Mouse (Mus musculus) MEL (cell line): ENCODE results near the gene Kcnh7. TPM values are rescaled to one million over a fixed set of nuclear protein-coding genes. Genes with fewer than 3 reads are reported as not detected.

Experiments
- DNase-seq: peaks from one replicate; pipeline ENCODE4 v3.0.0; 2011; ENCODE audit warnings: low read depth, low spot score
- H3K27ac ChIP-seq: 2 replicates; pipeline ENCODE4 v1.5.1; 2012; ENCODE audit warnings: low read depth, mild to moderate bottlenecking, control low read depth, low read length, moderate library complexity; ENCODE audit not compliant: control insufficient read depth
- H3K27me3 ChIP-seq, 2 experiments: fragments of 150-350 bp in 1 of 2; sonication (generic) in 1 of 2; 2 replicates each; pipeline ENCODE4 v1.6.1; 2012; ENCODE audit warnings: low read length in 2 of 2, mild to moderate bottlenecking in 2 of 2, improper control_type of control experiment in 1 of 2, moderate library complexity in 1 of 2; ENCODE audit not compliant: insufficient read depth in 2 of 2, control insufficient read depth in 1 of 2
- H3K36me3 ChIP-seq, 2 experiments: 2 replicates each; pipeline ENCODE4 v1.6.1; 2012 to 2014; ENCODE audit warnings: low read length in 2 of 2, improper control_type of control experiment in 1 of 2, inconsistent platforms in 1 of 2, mild to moderate bottlenecking in 1 of 2; ENCODE audit not compliant: insufficient read depth in 2 of 2, control insufficient read depth in 1 of 2
- H3K4me1 ChIP-seq, 2 experiments: fragments of 150-350 bp in 1 of 2; sonication (generic) in 1 of 2; 2 replicates each; pipeline ENCODE4 v1.6.1; 2012; ENCODE audit warnings: low read length in 2 of 2, improper control_type of control experiment in 1 of 2, mild to moderate bottlenecking in 1 of 2; ENCODE audit not compliant: insufficient read depth in 2 of 2, control insufficient read depth in 1 of 2
- H3K4me3 ChIP-seq, 2 experiments: fragments of 150-350 bp in 1 of 2; sonication (generic) in 1 of 2; 2 replicates each; pipeline ENCODE4 v1.5.1; 2012; ENCODE audit warnings: low read depth in 2 of 2, low read length in 2 of 2, mild to moderate bottlenecking in 2 of 2, moderate library complexity in 2 of 2, control low read depth in 1 of 2, improper control_type of control experiment in 1 of 2; ENCODE audit not compliant: control insufficient read depth in 1 of 2, insufficient read depth in 1 of 2
- H3K79me2 ChIP-seq: 2 replicates; pipeline ENCODE4 v1.6.1; 2012; ENCODE audit warnings: mild to moderate bottlenecking, low read length, moderate library complexity; ENCODE audit not compliant: control insufficient read depth, poor library complexity, insufficient read depth
- H3K9ac ChIP-seq: 2 replicates; pipeline ENCODE4 v1.6.1; 2012; ENCODE audit warnings: low read depth, mild to moderate bottlenecking, control low read depth, low read length, moderate library complexity; ENCODE audit not compliant: control insufficient read depth, poor library complexity, severe bottlenecking
- H3K9me3 ChIP-seq: fragments of 150-350 bp; sonication (generic); replicated peaks from 2 replicates; pipeline ENCODE4 v1.6.1; 2012; ENCODE audit warnings: mild to moderate bottlenecking, low read length, improper control_type of control experiment, moderate library complexity; ENCODE audit not compliant: insufficient read depth
- CHD2 ChIP-seq: IDR thresholded peaks from 2 replicates; pipeline ENCODE4 v1.6.1; 2011; ENCODE audit warnings: low read length, improper control_type of control experiment
- CTCF ChIP-seq, 3 experiments: IDR thresholded peaks in 2 of 3; conservative IDR thresholded peaks in 1 of 3; 2 replicates each; pipeline ENCODE4 v1.5.1; 2011 to 2012; ENCODE audit warnings: low read length in 3 of 3, low read depth in 2 of 3, mild to moderate bottlenecking in 2 of 3, improper control_type of control experiment in 1 of 3, inconsistent platforms in 1 of 3, mixed read lengths in 1 of 3, moderate library complexity in 1 of 3; ENCODE audit not compliant: control insufficient read depth in 1 of 3, insufficient read depth in 1 of 3, poor library complexity in 1 of 3, severe bottlenecking in 1 of 3
- E2F4 ChIP-seq: IDR thresholded peaks from 2 replicates; pipeline ENCODE4 v1.6.1; 2011; ENCODE audit warnings: low read depth, low read length, improper control_type of control experiment, borderline replicate concordance
- ELF1 ChIP-seq: IDR thresholded peaks from 2 replicates; pipeline ENCODE4 v1.6.1; 2014; ENCODE audit warnings: low read depth, mild to moderate bottlenecking, inconsistent platforms, low read length, improper control_type of control experiment, moderate library complexity
- EP300 ChIP-seq, 2 experiments: IDR thresholded peaks; 2 replicates each; pipeline ENCODE4 v1.6.1; 2011; ENCODE audit warnings: improper control_type of control experiment in 2 of 2, low read length in 2 of 2, low read depth in 1 of 2, mild to moderate bottlenecking in 1 of 2
- GABPA ChIP-seq: IDR thresholded peaks from 2 replicates; pipeline ENCODE4 v1.6.1; 2012; ENCODE audit warnings: low read depth, mild to moderate bottlenecking, inconsistent platforms, low read length, improper control_type of control experiment, moderate library complexity
- GATA1 ChIP-seq: IDR thresholded peaks from 2 replicates; pipeline ENCODE4 v1.6.1; 2011; ENCODE audit warnings: low read depth, low read length, improper control_type of control experiment
- HCFC1 ChIP-seq: IDR thresholded peaks from 2 replicates; pipeline ENCODE4 v1.6.1; 2012; ENCODE audit warnings: low read depth, mild to moderate bottlenecking, inconsistent platforms, low read length, improper control_type of control experiment, moderate library complexity
- KAT2A ChIP-seq: conservative IDR thresholded peaks from 2 replicates; pipeline ENCODE4 v1.6.1; 2012; ENCODE audit warnings: low read depth, low read length, improper control_type of control experiment, inconsistent platforms
- MAFK ChIP-seq: IDR thresholded peaks from 2 replicates; pipeline ENCODE4 v1.6.1; 2011; ENCODE audit warnings: low read depth, mild to moderate bottlenecking, low read length, improper control_type of control experiment, borderline replicate concordance
- MXI1 ChIP-seq: IDR thresholded peaks from 2 replicates; pipeline ENCODE4 v1.6.1; 2011; ENCODE audit warnings: mild to moderate bottlenecking, low read depth, low read length, improper control_type of control experiment
- MYB ChIP-seq: IDR thresholded peaks from 2 replicates; pipeline ENCODE4 v1.6.1; 2011; ENCODE audit warnings: mild to moderate bottlenecking, low read depth, low read length, improper control_type of control experiment
- MYC ChIP-seq: IDR thresholded peaks from 2 replicates; pipeline ENCODE4 v1.6.1; 2011; ENCODE audit warnings: low read depth, mild to moderate bottlenecking, low read length, improper control_type of control experiment, moderate library complexity
- NRF1 ChIP-seq: IDR thresholded peaks from 2 replicates; pipeline ENCODE4 v1.6.1; 2014; ENCODE audit warnings: low read depth, mild to moderate bottlenecking, inconsistent platforms, low read length, improper control_type of control experiment, moderate library complexity; ENCODE audit not compliant: poor library complexity, insufficient read depth, severe bottlenecking
- RAD21 ChIP-seq: IDR thresholded peaks from 2 replicates; pipeline ENCODE4 v1.6.1; 2011; ENCODE audit warnings: mild to moderate bottlenecking, low read depth, low read length, improper control_type of control experiment
- SMC3 ChIP-seq: IDR thresholded peaks from 2 replicates; pipeline ENCODE4 v1.6.1; 2011; ENCODE audit warnings: low read depth, low read length, improper control_type of control experiment
- TCF12 ChIP-seq: IDR thresholded peaks from 2 replicates; pipeline ENCODE4 v1.6.1; 2014; ENCODE audit warnings: low read depth, mild to moderate bottlenecking, inconsistent platforms, low read length, improper control_type of control experiment, moderate library complexity
- UBTF ChIP-seq: IDR thresholded peaks from 2 replicates; pipeline ENCODE4 v1.6.1; 2012; ENCODE audit warnings: low read depth, mild to moderate bottlenecking, inconsistent platforms, low read length, improper control_type of control experiment, moderate library complexity, borderline replicate concordance; ENCODE audit not compliant: insufficient read depth
- USF1 ChIP-seq: IDR thresholded peaks from 2 replicates; pipeline ENCODE4 v1.6.1; 2014; ENCODE audit warnings: low read depth, mild to moderate bottlenecking, inconsistent platforms, low read length, improper control_type of control experiment, moderate library complexity
- USF2 ChIP-seq, 2 experiments: IDR thresholded peaks; 2 replicates each; pipeline ENCODE4 v1.6.1; 2011 to 2012; ENCODE audit warnings: improper control_type of control experiment in 2 of 2, low read length in 2 of 2, borderline replicate concordance in 1 of 2, inconsistent platforms in 1 of 2, low read depth in 1 of 2, mild to moderate bottlenecking in 1 of 2; ENCODE audit not compliant: insufficient read depth in 1 of 2
- ZC3H11A ChIP-seq: IDR thresholded peaks from 2 replicates; pipeline ENCODE4 v1.6.1; 2012; ENCODE audit warnings: low read depth, mild to moderate bottlenecking, inconsistent platforms, low read length, improper control_type of control experiment
- ZKSCAN1 ChIP-seq: IDR thresholded peaks from 2 replicates; pipeline ENCODE4 v1.6.1; 2012; ENCODE audit warnings: low read depth, mild to moderate bottlenecking, inconsistent platforms, low read length, improper control_type of control experiment, moderate library complexity
- ZMIZ1 ChIP-seq: IDR thresholded peaks from 2 replicates; pipeline ENCODE4 v1.6.1; 2012; ENCODE audit warnings: low read depth, mild to moderate bottlenecking, inconsistent platforms, low read length, improper control_type of control experiment, moderate library complexity
- polyA plus RNA-seq, 2 experiments: library from polyadenylated mRNA; stranded (reverse) in 1 of 2; unstranded in 1 of 2; fragments of >175 nt in 1 of 2; fragments of >200 nt in 1 of 2; gene quantifications; 2 replicates each; pipeline versions ENCODE4 v1.2.1 to v1.2.4; 2012; ENCODE audit warnings: low replicate concordance in 2 of 2, low read depth in 1 of 2; ENCODE audit not compliant: insufficient read length in 2 of 2, insufficient read depth in 1 of 2, missing spikeins in 1 of 2
- total RNA-seq: library from RNA; depleted of rRNA; stranded (reverse); fragments of 300-350 nt; gene quantifications from 2 replicates; pipeline ENCODE4 v1.2.3, GENCODE M21; 2012

The Kcnh7 gene
- total and polyA plus RNA-seq, 3 experiments = under 0.01 to 0.13 TPM; not detected in 1

DNA sequence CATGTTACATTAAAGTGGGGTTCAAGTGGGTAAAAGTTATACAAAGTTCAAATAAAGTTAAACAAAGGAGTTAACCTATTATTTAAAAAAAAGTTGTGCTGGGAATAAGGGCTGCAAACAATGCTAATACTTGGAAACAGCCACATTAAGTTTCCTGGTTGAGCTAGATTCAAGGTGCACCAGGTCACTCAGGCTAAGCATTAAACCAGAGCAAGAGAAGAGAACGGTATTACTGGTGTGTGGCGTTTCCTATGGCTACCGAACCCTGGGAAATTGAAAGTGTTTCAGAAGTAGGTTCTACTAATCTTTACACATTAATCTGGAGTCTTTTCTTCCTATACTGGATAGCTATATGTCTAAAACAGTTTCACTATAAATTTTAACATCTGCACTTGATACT lies 368.1 kb downstream of the Kcnh7 start:
- no peak overlapping the region for H3K27ac ChIP-seq
- DNase-seq = no peak
- H3K79me2 ChIP-seq = no peaks in the 10 kb centered on the region
- TF ChIP-seq TCF12 = no peak
- no peak for TF ChIP-seq GABPA
- no peak for TF ChIP-seq ZC3H11A
- TF ChIP-seq MYC = no peak
- TF ChIP-seq EP300 (IDR thresholded peaks at IDR 0.05; ENCODE audit: low read depth in 1 of 2, low read length in 2 of 2) = no peak
- no peak for TF ChIP-seq NRF1
- no peak for TF ChIP-seq RAD21
- no peak for TF ChIP-seq ELF1
- TF ChIP-seq E2F4 = no peak
- TF ChIP-seq UBTF = no peak
- TF ChIP-seq USF2 (IDR thresholded peaks at IDR 0.05; ENCODE audit: borderline replicate concordance in 1 of 2, insufficient read depth in 1 of 2, low read depth in 1 of 2, low read length in 2 of 2) = no peak
- no peak for TF ChIP-seq MYB
- no peak for TF ChIP-seq HCFC1
- no peak for TF ChIP-seq ZMIZ1
- no peak for TF ChIP-seq KAT2A
- TF ChIP-seq CTCF (IDR thresholded peaks at IDR 0.05 in 2 of 3, conservative IDR thresholded peaks at IDR 0.05 in 1 of 3; ENCODE audit: control insufficient read depth in 1 of 3, insufficient read depth in 1 of 3, low read depth in 2 of 3, low read length in 3 of 3, poor library complexity in 1 of 3, severe bottlenecking in 1 of 3) = no peak
- TF ChIP-seq MAFK = no peak
- TF ChIP-seq SMC3 = no peak
- no peak for TF ChIP-seq GATA1
- no peaks in the 10 kb centered on the region for H3K36me3 ChIP-seq
- no peak overlapping the region for H3K4me3 ChIP-seq
- H3K4me1 ChIP-seq = no peaks in the 10 kb centered on the region
- no peak overlapping the region for H3K9ac ChIP-seq
- H3K27me3 ChIP-seq = no peaks in the 10 kb centered on the region; a peak in 1 of 4 replicates
- H3K9me3 ChIP-seq = no peaks in the 10 kb centered on the region

DNA sequence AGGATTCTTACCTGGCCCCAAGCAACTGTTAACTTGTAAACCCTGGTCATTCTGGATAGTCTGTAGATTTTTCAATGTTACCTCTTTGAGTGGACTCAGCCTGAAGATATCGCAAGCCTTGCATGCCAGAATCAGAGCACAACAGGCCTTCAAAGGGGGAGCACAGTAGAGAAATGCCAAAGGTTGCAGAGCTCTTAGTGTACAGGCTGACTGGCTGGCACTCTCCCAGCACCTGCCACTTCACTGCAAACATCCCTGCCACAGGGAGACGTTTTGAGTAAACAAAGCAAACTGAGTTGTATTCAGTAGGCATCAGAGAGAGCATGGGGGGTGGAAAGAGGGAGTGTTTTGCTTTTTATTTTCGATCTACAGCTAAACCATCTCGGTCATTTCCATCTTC lies 375.3 kb downstream of the Kcnh7 start:
- Histone ChIP-seq H3K4me3 (no peak overlapping the region), H3K27me3 (no peaks in the 10 kb centered on the region), H3K27ac (no peak overlapping the region)
- TF ChIP-seq MYB (no peak), SMC3 (no peak), USF1 (no peak), MXI1 (no peak), ZKSCAN1 (no peak), TCF12 (no peak), CHD2 (no peak), MYC (no peak), ZC3H11A (no peak), RAD21 (no peak), MAFK (no peak)
- TF ChIP-seq, all 39 proteins: peak for 0
- Histone ChIP-seq H3K9ac (no peak overlapping the region), H3K4me1 (no peaks in the 10 kb centered on the region), H3K36me3 (no peaks in the 10 kb centered on the region), H3K9me3 (no peaks in the 10 kb centered on the region), H3K79me2 (no peaks in the 10 kb centered on the region)
- no peak for DNase-seq
